Comparison of ENCODE assay signal across 26 mouse cellular contexts in the genomic region with DNA sequence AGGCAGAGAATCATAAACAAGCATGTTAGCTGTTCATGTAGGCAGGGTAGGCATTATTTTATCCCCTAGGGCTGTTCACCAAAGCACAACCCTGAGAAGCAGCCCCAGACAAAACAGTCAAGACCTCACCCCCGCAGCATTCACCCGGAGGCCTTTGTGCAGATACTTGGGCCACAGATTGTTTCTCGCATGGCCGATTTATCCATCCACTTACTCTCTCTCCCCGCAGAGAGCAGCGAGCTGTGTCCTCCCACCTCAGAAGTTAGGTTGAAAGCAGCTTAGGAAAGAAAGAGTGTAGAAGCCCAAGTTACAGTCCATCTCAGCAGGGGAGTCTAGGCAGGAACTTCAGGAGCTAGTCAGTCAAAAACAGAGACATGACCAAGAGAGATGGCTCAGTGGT. TPM values are rescaled to one million over a fixed set of nuclear protein-coding genes. Genes with fewer than 3 reads are reported as not detected.
A peak's percentile ranks its signal among the peaks of the same experiment; 100 is the strongest.
DNase-seq lines count a peak whose midpoint lies in the region; ATAC-seq and TF ChIP-seq lines count a peak whose summit lies in the region.
"Had no signal": no experiment of that assay in that cellular context is flagged by ENCODE, and none has a peak within 500 bp of the region (broad histone marks: within the 10 kb centered on the region; RNA-seq: fewer than 3 reads in every experiment).

No protein-coding gene starts in this region.

- H3K4me1 ChIP-seq in kidney, embryonic 14.5 days (ENCODE audit: control insufficient read depth, insufficient read depth, low read length), result peaks cover 3% of the 10 kb centered on the region; the same call in 1 of the 2 replicates
- H3K4me1 ChIP-seq in kidney, postnatal 0 days (replicated peaks; ENCODE audit: insufficient read depth, low read length), result no peaks in the 10 kb centered on the region
- H3K4me1 ChIP-seq: forebrain, embryonic 12.5 days had no signal

- no peak for ATAC-seq in kidney, embryonic 14.5 days (ENCODE audit: low FRiP score, low TSS enrichment)
- no peak for ATAC-seq in kidney, postnatal 0 days (replicated peaks; ENCODE audit: low FRiP score, low read depth)
- ATAC-seq: CD4-positive, CD25-positive, alpha-beta regulatory T cell, adult 4 months; forebrain, embryonic 14.5 days; forebrain, embryonic 16.5 days had no signal

- H3K9ac ChIP-seq in kidney, embryonic 14.5 days (ENCODE audit: low read depth, low read length), result no peak overlapping the region
- no peak overlapping the region for H3K9ac ChIP-seq in kidney, postnatal 0 days (ENCODE audit: low read depth, low read length)
- H3K9ac ChIP-seq: embryonic facial prominence, embryonic 13.5 days; embryonic facial prominence, embryonic 15.5 days; forebrain, embryonic 12.5 days had no signal

- H3K27me3 ChIP-seq in kidney, embryonic 14.5 days (ENCODE audit: control insufficient read depth, insufficient read depth, low read length), result no peaks in the 10 kb centered on the region
- H3K27me3 ChIP-seq in kidney, postnatal 0 days (ENCODE audit: insufficient read depth, low read length), result no peaks in the 10 kb centered on the region
- H3K27me3 ChIP-seq: embryonic facial prominence, embryonic 13.5 days; embryonic facial prominence, embryonic 15.5 days; forebrain, embryonic 12.5 days had no signal

- WGBS in kidney, embryonic 14.5 days, result 40% methylated on average over 6 of the region's 6 CpGs
- WGBS in kidney, postnatal 0 days, result 52% methylated on average over 6 of the region's 6 CpGs

- H3K27ac ChIP-seq in kidney, embryonic 14.5 days (ENCODE audit: low read depth, low read length), result peak overlapping the region; percentile 31; the same call in 1 of the 2 replicates
- H3K27ac ChIP-seq in kidney, postnatal 0 days, result peak overlapping the region; percentile 33; the same call in 1 of the 2 replicates
- H3K27ac ChIP-seq: embryonic facial prominence, embryonic 13.5 days; embryonic facial prominence, embryonic 15.5 days; forebrain, embryonic 10.5 days; forebrain, embryonic 12.5 days had no signal

- no peaks in the 10 kb centered on the region for H3K36me3 ChIP-seq in kidney, embryonic 14.5 days (ENCODE audit: control insufficient read depth, insufficient read depth, low read length)
- no peaks in the 10 kb centered on the region for H3K36me3 ChIP-seq in kidney, postnatal 0 days (ENCODE audit: insufficient read depth, low read length)
- H3K36me3 ChIP-seq: embryonic facial prominence, embryonic 13.5 days; embryonic facial prominence, embryonic 15.5 days; forebrain, embryonic 10.5 days; forebrain, embryonic 12.5 days; G1E had no signal

- H3K9me3 ChIP-seq in kidney, embryonic 14.5 days (ENCODE audit: control insufficient read depth, low read length), result no peaks in the 10 kb centered on the region
- no peaks in the 10 kb centered on the region for H3K9me3 ChIP-seq in kidney, postnatal 0 days (replicated peaks; ENCODE audit: low read length)
- H3K9me3 ChIP-seq: embryonic facial prominence, embryonic 15.5 days; forebrain, embryonic 10.5 days; forebrain, embryonic 12.5 days; G1E had no signal

- no peak overlapping the region for H3K4me2 ChIP-seq in kidney, embryonic 14.5 days (replicated peaks; ENCODE audit: low read depth, low read length)
- H3K4me2 ChIP-seq in kidney, postnatal 0 days (ENCODE audit: low read length), result no peak overlapping the region
- H3K4me2 ChIP-seq: embryonic facial prominence, embryonic 13.5 days; embryonic facial prominence, embryonic 15.5 days; forebrain, embryonic 12.5 days had no signal

- no peak for DNase-seq in kidney, adult 18-20 months
- DNase-seq in kidney, postnatal 0 days (ENCODE audit: low spot score), result peak; percentile 67
- DNase-seq in kidney, adult 11 months, result no peak
- peak; percentile 41 for DNase-seq in Muller cell, postnatal 12 days (ENCODE audit: inconsistent ontology term)
- DNase-seq: adrenal gland, adult 2 months; adrenal gland, postnatal 10 days; adrenal gland, postnatal 25 days; B cell, adult 2 months; cerebellum, adult 11 months; cerebellum, adult 18-20 months; cerebellum, adult 8-10 months; cerebellum, adult 9-11 months; cerebellum, postnatal 14 days; cerebellum, postnatal 36 days; embryo, embryonic 11 days had no signal

- TF ChIP-seq CTCF in kidney, postnatal 0 days (IDR thresholded peaks at IDR 0.05; ENCODE audit: low read depth), result no peak

- no peak overlapping the region for H3K4me3 ChIP-seq in kidney, embryonic 14.5 days (ENCODE audit: low read length)
- no peak overlapping the region for H3K4me3 ChIP-seq in kidney, postnatal 0 days (replicated peaks; ENCODE audit: low read depth, low read length)
- H3K4me3 ChIP-seq: embryonic facial prominence, embryonic 13.5 days; embryonic facial prominence, embryonic 15.5 days; erythroblast, embryonic 14.5 days; forebrain, embryonic 10.5 days; forebrain, embryonic 12.5 days had no signal

RNA-seq across cellular contexts. Expression of a gene that starts 9.5 kb away (rescaled TPM):
- 19.3 and 23.1 TPM in 2 replicates for polyA plus RNA-seq in kidney, embryonic 14.5 days (2014; fragmentation: Nextera tagmentation; extraction: Ambion mirVana)
- 11.5 and 15.2 TPM in 2 replicates for polyA plus RNA-seq in kidney, postnatal 0 days (2015; fragmentation: Nextera tagmentation; extraction: Ambion mirVana)

RNA-seq across cellular contexts. Expression of a gene that starts 22.8 kb away (rescaled TPM):
- not detected in 2 replicates for polyA plus RNA-seq in kidney, embryonic 14.5 days (2014; fragmentation: Nextera tagmentation; extraction: Ambion mirVana)
- polyA plus RNA-seq in kidney, postnatal 0 days (2015; fragmentation: Nextera tagmentation; extraction: Ambion mirVana), result 0.07 TPM in 1 of 2 replicates, not detected in the other
- polyA plus RNA-seq: brain, embryonic 14.5 days; CD4-positive, CD25-positive, alpha-beta regulatory T cell, adult 4 months; embryonic facial prominence, embryonic 13.5 days; erythroblast, embryonic 14.5 days; forebrain, embryonic 10.5 days; forebrain, embryonic 12.5 days; forebrain, embryonic 14.5 days; forebrain, embryonic 16.5 days; G1E had no signal

RNA-seq across cellular contexts. Expression of a gene that starts 32.7 kb away (rescaled TPM):
- polyA plus RNA-seq in kidney, embryonic 14.5 days (2014; fragmentation: Nextera tagmentation; extraction: Ambion mirVana), result 34.4 and 34.5 TPM in 2 replicates
- polyA plus RNA-seq in kidney, postnatal 0 days (2015; fragmentation: Nextera tagmentation; extraction: Ambion mirVana), result 58.1 and 66.3 TPM in 2 replicates

RNA-seq across cellular contexts. Expression of a gene that starts 33.1 kb away (rescaled TPM):
- polyA plus RNA-seq in kidney, embryonic 14.5 days (2014; fragmentation: Nextera tagmentation; extraction: Ambion mirVana), result 17.0 and 27.5 TPM in 2 replicates
- 28.3 and 31.9 TPM in 2 replicates for polyA plus RNA-seq in kidney, postnatal 0 days (2015; fragmentation: Nextera tagmentation; extraction: Ambion mirVana)

Comparison
In these comparisons a context has a peak if more than half of its experiments do, and no peak if none do; other contexts are left out.
1. DNase-seq: peak in kidney, postnatal 0 days (single experiment) and Muller cell, postnatal 12 days (single experiment); none in kidney, adult 18-20 months (single experiment) and kidney, adult 11 months (single experiment).